Mouse (Mus musculus): ENCODE data around the gene Selenop. TPM values are rescaled to one million over a fixed set of nuclear protein-coding genes. Genes with fewer than 3 reads are reported as not detected.

Gene Selenop
- polyA plus RNA-seq, 1 experiment from 2014 or later, result 147 TPM

GRCm38 (mm10) chr15:3250620-3251019, 17.7 kb upstream of the Selenop start:
- H3K9me3 ChIP-seq (replicated peaks), result no peaks in the 10 kb centered on the region
- H3K36me3 ChIP-seq, result no peaks in the 10 kb centered on the region
- no peaks in the 10 kb centered on the region for H3K27me3 ChIP-seq
- H3K4me1 ChIP-seq, result no peaks in the 10 kb centered on the region
- WGBS, result 83% methylated on average over 2 of the region's 2 CpGs
- ATAC-seq (replicated peaks; ENCODE audit: low FRiP score), result no peak
- H3K27ac ChIP-seq, result no peak overlapping the region
- no peak overlapping the region for H3K9ac ChIP-seq
- no peak overlapping the region for H3K4me2 ChIP-seq
- H3K4me3 ChIP-seq (replicated peaks), result no peak overlapping the region

GRCm38 (mm10) chr15:3251031-3251717, 17.2 kb upstream of the Selenop start:
- H3K27me3 ChIP-seq, result no peaks in the 10 kb centered on the region
- no peaks in the 10 kb centered on the region for H3K4me1 ChIP-seq
- H3K9me3 ChIP-seq (replicated peaks), result no peaks in the 10 kb centered on the region
- peak overlapping the region; percentile 50 for H3K27ac ChIP-seq
- WGBS, result 64% methylated on average over 3 of the region's 3 CpGs
- no peak; the same call in 1 of the 2 replicates for ATAC-seq (replicated peaks; ENCODE audit: low FRiP score)
- no peak overlapping the region for H3K4me2 ChIP-seq
- no peak overlapping the region for H3K4me3 ChIP-seq (replicated peaks)
- no peaks in the 10 kb centered on the region for H3K36me3 ChIP-seq
- H3K9ac ChIP-seq, result no peak overlapping the region

GRCm38 (mm10) chr15:3251718-3252067, 16.7 kb upstream of the Selenop start:
- Histone ChIP-seq H3K9ac (no peak overlapping the region), H3K36me3 (no peaks in the 10 kb centered on the region), H3K4me1 (no peaks in the 10 kb centered on the region), H3K4me3 (replicated peaks) (no peak overlapping the region), H3K4me2 (no peak overlapping the region), H3K27me3 (no peaks in the 10 kb centered on the region), H3K27ac (0 out of 2 replicates have a peak overlapping the region, but pooled peaks have one; percentile 50), H3K9me3 (replicated peaks) (no peaks in the 10 kb centered on the region)
- no peak for ATAC-seq (replicated peaks; ENCODE audit: low FRiP score)

- WGBS, result 70% methylated on average over 1 of the region's 1 CpGs
- H3K4me1 ChIP-seq, result no peaks in the 10 kb centered on the region
- no peaks in the 10 kb centered on the region for H3K27me3 ChIP-seq
- no peak for ATAC-seq (replicated peaks; ENCODE audit: low FRiP score)
- no peak overlapping the region for H3K4me3 ChIP-seq (replicated peaks)
- no peak overlapping the region for H3K9ac ChIP-seq
- no peaks in the 10 kb centered on the region for H3K36me3 ChIP-seq
- H3K4me2 ChIP-seq, result no peak overlapping the region
- H3K9me3 ChIP-seq (replicated peaks), result no peaks in the 10 kb centered on the region
- H3K27ac ChIP-seq, result no peak overlapping the region
These were observed 9.3 kb upstream of the Selenop start for GRCm38 (mm10) chr15:3259025-3259424.

GRCm38 (mm10) chr15:3260309-3260708, 8.0 kb upstream of the Selenop start:
- 89% methylated on average over 4 of the region's 4 CpGs for WGBS
- Histone ChIP-seq H3K27me3 (no peaks in the 10 kb centered on the region), H3K27ac (no peak overlapping the region), H3K9ac (no peak overlapping the region), H3K36me3 (no peaks in the 10 kb centered on the region), H3K4me2 (no peak overlapping the region), H3K4me3 (replicated peaks) (no peak overlapping the region), H3K4me1 (no peaks in the 10 kb centered on the region), H3K9me3 (replicated peaks) (no peaks in the 10 kb centered on the region)
- ATAC-seq (replicated peaks; ENCODE audit: low FRiP score), result no peak

- Histone ChIP-seq H3K27me3 (no peaks in the 10 kb centered on the region), H3K27ac (no peak overlapping the region), H3K4me1 (no peaks in the 10 kb centered on the region), H3K4me2 (no peak overlapping the region), H3K36me3 (no peaks in the 10 kb centered on the region), H3K4me3 (replicated peaks) (no peak overlapping the region), H3K9me3 (replicated peaks) (no peaks in the 10 kb centered on the region), H3K9ac (no peak overlapping the region)
- ATAC-seq (replicated peaks; ENCODE audit: low FRiP score), result no peak
- 71% methylated on average over 3 of the region's 3 CpGs for WGBS
These were observed 5.5 kb upstream of the Selenop start for GRCm38 (mm10) chr15:3262883-3263282.

- no peak overlapping the region for H3K4me2 ChIP-seq
- H3K4me1 ChIP-seq, result peaks cover under 1% of the 10 kb centered on the region
- ATAC-seq (replicated peaks; ENCODE audit: low FRiP score), result no peak
- no peaks in the 10 kb centered on the region for H3K27me3 ChIP-seq
- no peaks in the 10 kb centered on the region for H3K36me3 ChIP-seq
- no peaks in the 10 kb centered on the region for H3K9me3 ChIP-seq (replicated peaks)
- 91% methylated on average over 4 of the region's 4 CpGs for WGBS
- H3K9ac ChIP-seq, result no peak overlapping the region
- H3K27ac ChIP-seq, result no peak overlapping the region
- H3K4me3 ChIP-seq (replicated peaks), result no peak overlapping the region
These were observed 4.1 kb upstream of the Selenop start for GRCm38 (mm10) chr15:3264293-3264692.

GRCm38 (mm10) chr15:3264828-3265227, 3.5 kb upstream of the Selenop start:
- no peak for ATAC-seq (replicated peaks; ENCODE audit: low FRiP score)
- Histone ChIP-seq H3K4me1 (peaks cover 6% of the 10 kb centered on the region), H3K9ac (no peak overlapping the region), H3K9me3 (replicated peaks) (no peaks in the 10 kb centered on the region), H3K27me3 (no peaks in the 10 kb centered on the region), H3K4me3 (replicated peaks) (no peak overlapping the region), H3K36me3 (no peaks in the 10 kb centered on the region), H3K27ac (no peak overlapping the region), H3K4me2 (no peak overlapping the region)
- 94% methylated on average over 1 of the region's 1 CpGs for WGBS

GRCm38 (mm10) chr15:3269496-3269895, 1.1 kb downstream of the Selenop start:
- Histone ChIP-seq H3K4me3 (replicated peaks) (no peak overlapping the region), H3K9ac (no peak overlapping the region), H3K36me3 (no peaks in the 10 kb centered on the region), H3K27ac (peak overlapping the region; percentile 96), H3K4me1 (peaks cover 12% of the 10 kb centered on the region), H3K27me3 (no peaks in the 10 kb centered on the region), H3K4me2 (no peak overlapping the region), H3K9me3 (replicated peaks) (no peaks in the 10 kb centered on the region)
- WGBS, result 42% methylated on average over 4 of the region's 4 CpGs
- 0 out of 2 replicates have a peak, but pooled peaks have one; percentile 27 for ATAC-seq (replicated peaks; ENCODE audit: low FRiP score)

- Histone ChIP-seq H3K4me1 (peaks cover 12% of the 10 kb centered on the region), H3K27ac (peak overlapping the region; percentile 96), H3K4me2 (peak overlapping the region; percentile 56), H3K9me3 (replicated peaks) (no peaks in the 10 kb centered on the region), H3K27me3 (no peaks in the 10 kb centered on the region), H3K4me3 (replicated peaks) (peak overlapping the region; percentile 45), H3K36me3 (no peaks in the 10 kb centered on the region), H3K9ac (no peak overlapping the region)
- peak; percentile 47 for ATAC-seq (replicated peaks; ENCODE audit: low FRiP score)
- WGBS, result 20% methylated on average over 6 of the region's 6 CpGs
These were observed 1.8 kb downstream of the Selenop start for GRCm38 (mm10) chr15:3269996-3270645.

- Histone ChIP-seq H3K9ac (peak overlapping the region; percentile 43; the same call in 1 of the 2 replicates), H3K4me1 (peaks cover 12% of the 10 kb centered on the region), H3K27ac (peak overlapping the region; percentile 96), H3K4me2 (peak overlapping the region; percentile 56), H3K9me3 (replicated peaks) (no peaks in the 10 kb centered on the region), H3K4me3 (replicated peaks) (peak overlapping the region; percentile 45), H3K27me3 (no peaks in the 10 kb centered on the region), H3K36me3 (peaks cover 2% of the 10 kb centered on the region)
- ATAC-seq (replicated peaks; ENCODE audit: low FRiP score), result peak; percentile 94
- WGBS, result 1% methylated on average over 12 of the region's 12 CpGs
These were observed 2.3 kb downstream of the Selenop start for GRCm38 (mm10) chr15:3270646-3271077.

- peak; percentile 47 for ATAC-seq (replicated peaks; ENCODE audit: low FRiP score)
- H3K27ac ChIP-seq, result peak overlapping the region; percentile 96
These were observed 2.9 kb downstream of the Selenop start for GRCm38 (mm10) chr15:3271216-3271615.

More at GRCm38 (mm10) chr15:3271216-3271615, 2.9 kb downstream of the Selenop start:
- Histone ChIP-seq H3K27me3 (no peaks in the 10 kb centered on the region), H3K9me3 (replicated peaks) (no peaks in the 10 kb centered on the region), H3K4me2 (peak overlapping the region; percentile 56), H3K9ac (0 out of 2 replicates have a peak overlapping the region, but pooled peaks have one; percentile 38), H3K36me3 (peaks cover 7% of the 10 kb centered on the region), H3K4me3 (replicated peaks) (peak overlapping the region; percentile 45), H3K4me1 (peaks cover 12% of the 10 kb centered on the region)
- WGBS, result 31% methylated on average over 6 of the region's 6 CpGs
